Mouse (Mus musculus) adipocyte (in vitro differentiated cells): ENCODE measurements around the gene Alcam.

Experiments used
- DNase-seq: peaks from one replicate; pipeline ENCODE4 v3.0.0-alpha.2; 2016; ENCODE audit warnings: low spot score

The Alcam gene

DNA sequence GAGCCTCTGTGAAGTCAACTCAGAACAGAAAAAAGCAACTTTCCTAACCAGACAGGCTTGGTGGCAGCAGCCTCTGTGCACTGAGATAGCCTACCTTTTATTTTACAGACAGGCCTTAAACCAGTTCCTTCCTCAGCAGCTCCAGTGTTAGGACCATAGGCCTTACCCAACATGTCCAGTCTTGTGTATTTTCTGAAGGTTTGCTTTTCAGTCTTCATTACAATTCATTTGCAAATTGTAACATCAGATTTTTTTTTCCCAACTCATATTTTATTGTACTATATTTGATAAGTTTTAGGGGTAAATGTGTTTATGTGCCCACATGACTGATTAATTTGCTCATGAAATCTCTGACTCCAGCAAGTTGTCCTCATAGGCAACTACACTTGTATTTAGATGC lies 14.3 kb downstream of the Alcam start:
- no peak for DNase-seq

DNA sequence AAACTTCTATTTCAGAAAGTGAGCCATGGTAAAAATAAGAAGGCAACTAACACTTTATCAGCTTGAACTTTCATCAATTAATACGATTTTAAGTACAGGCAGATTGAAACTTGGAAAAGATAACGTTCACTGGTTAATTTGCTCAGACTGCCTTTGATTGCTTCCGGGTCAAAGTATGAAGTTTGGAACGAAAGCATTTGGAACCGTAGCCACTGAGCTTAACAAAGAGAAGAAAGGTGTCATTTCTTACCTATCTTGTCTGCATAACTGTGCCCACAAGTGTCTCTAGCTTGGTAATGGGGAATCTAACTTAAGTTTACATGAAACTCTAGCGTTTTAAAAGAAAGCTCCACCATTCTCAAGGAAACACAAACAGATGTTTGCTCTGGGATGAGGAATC lies 14.9 kb downstream of the Alcam start:
- no peak for DNase-seq

DNA sequence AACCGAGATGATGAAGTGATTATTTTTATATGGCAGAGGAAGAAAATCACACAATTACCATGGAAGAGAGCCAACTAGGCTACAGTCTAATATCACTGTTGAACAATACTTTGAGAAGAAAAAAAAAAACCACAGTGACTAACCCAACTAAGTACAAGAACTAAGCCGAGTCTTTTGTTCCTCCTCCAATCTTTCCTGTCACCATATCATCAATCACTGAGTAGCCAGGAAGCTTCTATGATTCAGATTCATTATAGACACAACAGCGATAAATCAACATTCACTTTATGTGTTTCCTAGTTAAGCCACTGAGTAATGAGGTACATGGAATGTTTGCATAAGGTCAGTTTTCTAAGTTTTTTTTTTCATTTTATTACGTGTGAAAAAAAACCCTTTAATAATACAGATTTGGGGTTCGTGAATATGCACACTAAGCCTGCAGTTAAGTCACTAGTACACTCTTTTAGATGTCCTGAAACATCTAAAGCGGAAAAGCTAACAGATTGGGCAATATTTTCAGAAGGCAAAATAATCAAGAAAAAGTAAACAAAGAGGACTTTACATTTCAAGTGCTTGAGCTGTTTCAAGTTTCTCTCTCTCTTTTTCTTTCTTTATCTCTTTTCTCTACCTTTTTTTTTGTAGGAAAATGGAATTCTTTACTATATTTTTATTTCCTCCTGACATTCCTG lies 15.5 kb downstream of the Alcam start:
- peak; percentile 63 for DNase-seq

DNA sequence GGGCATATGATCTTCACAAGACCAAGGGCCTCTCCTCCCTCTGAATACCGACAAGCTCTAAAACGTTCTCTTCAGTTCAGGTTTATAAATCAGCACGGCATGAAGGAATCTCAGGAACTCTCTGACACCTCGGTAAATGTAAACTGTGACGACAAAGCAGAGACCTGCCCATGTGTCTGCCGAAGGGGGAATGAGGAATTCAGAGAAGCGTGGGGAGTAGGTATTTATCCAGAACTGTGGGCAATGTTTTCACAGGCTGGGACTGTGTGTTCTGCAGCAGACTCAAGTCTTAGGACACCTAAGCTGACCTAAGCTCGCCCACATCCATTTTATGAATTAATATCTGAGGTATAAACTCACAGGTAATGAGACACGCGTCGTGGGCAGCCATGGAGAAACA lies 20.7 kb downstream of the Alcam start:
- DNase-seq: no peak

DNA sequence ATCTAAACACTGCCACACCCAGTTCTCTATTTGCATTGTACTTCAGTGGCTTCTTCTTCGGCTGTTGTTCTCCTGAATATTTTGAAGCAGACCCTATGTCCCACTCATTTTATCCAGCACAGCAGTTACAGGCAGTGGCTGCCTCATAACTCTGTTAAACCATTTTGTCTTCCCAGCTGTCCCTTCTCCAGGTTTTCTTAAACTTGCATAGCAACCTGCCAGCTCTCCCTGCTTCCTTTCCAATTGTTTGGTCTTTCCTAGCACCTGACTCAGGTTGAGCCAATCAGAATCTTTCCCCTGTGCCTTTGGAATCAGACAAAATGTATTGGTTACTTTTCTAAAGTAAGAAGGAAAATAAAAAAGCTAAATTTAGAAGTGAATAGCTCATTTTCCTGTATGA lies 21.8 kb downstream of the Alcam start:
- DNase-seq: no peak

DNA sequence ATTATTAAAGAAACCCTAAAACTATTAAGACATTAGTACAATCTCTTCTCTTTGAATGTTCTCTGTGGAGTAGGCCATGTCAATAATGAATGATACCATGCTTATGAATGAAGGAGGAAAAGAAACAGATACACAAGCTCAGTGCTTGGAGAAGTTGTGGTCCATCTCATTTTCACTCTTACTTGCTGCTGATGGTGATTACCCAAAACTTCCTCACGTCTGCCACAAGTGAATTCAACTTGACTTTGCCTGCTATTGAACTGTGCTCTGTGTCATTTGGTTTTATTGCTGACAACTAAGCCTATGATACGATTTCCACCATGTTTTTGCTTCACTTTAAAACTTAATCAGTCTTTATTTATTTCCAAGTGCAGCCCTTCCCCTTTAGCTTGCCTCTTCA lies 22.3 kb downstream of the Alcam start:
- DNase-seq: no peak

DNA sequence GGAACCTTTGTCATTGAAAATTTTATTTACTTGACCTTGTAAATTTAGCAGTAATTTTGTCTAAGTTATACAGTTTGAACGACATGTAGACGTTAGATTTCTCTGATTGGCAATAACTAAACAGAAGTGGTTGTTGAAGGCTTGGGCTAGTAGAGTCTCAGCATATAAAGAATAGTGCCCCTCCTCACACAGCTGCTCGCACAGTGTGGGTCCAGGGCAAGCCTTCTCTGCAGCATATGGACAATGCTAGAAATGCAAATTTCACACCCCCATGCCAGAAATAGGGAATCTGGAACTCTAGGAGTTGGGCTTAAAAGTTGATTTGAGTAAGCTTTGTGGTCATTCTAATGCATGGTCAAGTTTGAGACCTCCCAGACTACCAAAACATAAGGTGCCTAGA lies 23.8 kb downstream of the Alcam start:
- no peak for DNase-seq

DNA sequence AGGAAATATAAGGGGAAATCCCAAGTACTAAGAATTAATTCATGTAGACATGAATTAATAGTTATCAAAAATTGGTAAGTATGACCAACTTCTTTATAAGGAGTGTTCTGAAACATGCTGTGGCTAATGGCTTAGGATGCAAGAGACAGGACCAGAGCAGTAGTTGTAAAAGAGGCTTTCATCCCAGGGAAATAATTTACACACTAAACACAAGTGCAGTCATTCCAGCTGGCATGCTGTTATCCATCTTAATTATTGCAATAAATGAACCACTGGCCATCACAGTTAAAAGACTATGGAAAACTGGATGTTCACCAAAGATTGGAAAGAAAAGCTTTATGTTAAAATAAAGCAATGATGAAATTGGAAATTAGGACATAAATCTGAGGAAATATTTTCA lies 24.2 kb downstream of the Alcam start:
- DNase-seq: no peak

DNA sequence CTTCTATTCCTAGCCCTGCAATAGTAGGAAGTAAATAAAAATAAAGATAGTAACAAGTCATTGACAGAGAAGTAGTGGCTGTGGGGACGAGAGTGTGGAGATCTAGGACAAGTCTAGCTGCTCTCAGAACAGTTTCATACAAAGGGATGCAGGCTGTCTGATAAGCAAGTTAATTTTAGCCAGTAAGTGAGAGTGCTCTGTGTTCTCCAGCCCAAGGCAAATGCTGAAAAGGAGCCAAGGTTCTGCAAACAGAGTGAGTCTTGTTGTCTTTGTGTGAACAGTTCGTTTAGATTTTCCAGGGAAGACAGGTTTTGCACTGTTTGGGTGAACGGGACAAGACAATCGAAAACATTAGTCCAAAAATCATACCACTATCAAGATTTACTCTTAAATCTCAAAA lies 25.4 kb downstream of the Alcam start:
- DNase-seq: peak; percentile 60

DNA sequence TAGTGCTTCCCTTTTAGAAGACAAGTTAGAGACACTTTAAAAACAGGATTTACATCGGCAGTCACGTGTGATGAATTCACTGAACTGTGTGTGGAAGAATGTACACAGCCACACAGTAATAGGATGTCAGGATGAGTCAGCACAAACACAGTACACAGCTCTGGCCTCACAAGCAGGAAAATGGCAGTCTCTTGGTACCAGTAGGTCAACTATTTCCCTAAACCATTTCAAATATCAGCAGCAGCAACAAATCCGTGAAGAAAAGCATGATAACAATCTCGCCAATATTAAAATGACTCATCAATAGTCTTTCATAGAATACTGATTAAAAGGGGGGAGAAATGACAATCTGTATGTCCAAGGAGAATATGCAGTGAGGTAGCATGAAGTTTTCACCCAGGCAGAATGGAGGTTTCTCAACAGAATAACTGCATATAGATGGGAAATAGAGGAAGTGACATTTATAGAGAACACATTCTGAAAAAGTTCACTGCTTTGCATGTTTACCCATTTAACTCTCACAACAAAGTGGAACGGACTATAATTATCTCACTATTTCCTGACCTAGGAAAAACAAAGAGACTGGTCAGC lies 35.2 kb downstream of the Alcam start:
- no peak for DNase-seq

DNA sequence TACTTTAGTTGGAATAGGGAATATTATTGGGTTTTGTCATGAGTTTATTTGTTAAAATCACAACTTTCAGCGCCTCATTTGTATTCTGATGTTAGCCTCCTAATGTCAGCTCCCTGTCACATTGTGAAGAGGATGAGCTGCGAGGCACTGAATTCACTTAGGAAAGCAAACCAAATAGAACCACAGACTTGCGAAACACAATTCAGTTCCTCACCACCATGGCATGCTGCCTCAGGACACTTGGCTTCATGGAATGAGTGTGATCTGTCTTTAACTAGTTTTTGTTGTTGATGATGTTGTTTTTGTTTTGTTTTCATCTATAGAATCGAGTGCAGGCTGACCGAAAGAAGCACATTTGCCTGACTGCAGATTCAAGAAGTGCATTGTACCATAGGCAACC lies 35.9 kb downstream of the Alcam start:
- DNase-seq: peak; percentile 55

DNA sequence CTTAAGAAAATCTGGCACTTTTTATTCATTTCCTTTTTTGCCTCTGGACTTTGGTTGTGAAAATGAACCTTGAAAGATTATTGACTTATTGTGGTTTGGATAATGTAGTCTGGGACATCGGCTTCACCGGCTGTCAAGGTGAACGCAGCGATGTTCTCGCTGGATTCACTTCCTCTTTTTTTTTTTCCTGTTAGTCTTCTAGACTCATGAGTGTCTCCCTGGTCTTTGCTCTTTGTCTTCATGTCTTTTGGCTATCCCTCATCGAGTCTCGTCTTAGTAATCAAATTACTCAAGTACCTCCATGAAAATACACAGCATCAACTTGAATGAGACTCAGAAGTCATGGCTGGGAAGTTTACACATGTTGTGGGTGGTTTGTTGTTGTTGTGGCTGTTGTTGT lies 36.7 kb downstream of the Alcam start:
- no peak for DNase-seq

DNA sequence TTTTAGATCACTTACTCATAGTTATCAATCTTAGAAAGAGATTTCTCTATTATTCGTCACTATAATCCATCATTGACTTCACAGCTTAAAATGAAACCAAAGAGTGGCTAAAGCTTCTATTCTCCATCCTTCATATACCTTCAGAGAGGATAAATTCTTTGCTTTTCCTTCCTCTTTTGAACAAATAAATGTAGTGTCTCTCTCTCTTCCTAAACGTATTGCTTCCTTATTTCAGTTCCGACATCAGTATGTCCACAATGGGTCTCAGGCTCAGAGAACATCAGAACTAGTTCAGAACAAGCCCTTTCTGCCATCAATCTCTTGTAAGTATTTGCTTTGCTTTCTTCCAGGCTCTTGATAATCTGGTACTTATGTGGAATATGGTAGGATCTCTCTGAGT lies 40.2 kb downstream of the Alcam start:
- no peak for DNase-seq

DNA sequence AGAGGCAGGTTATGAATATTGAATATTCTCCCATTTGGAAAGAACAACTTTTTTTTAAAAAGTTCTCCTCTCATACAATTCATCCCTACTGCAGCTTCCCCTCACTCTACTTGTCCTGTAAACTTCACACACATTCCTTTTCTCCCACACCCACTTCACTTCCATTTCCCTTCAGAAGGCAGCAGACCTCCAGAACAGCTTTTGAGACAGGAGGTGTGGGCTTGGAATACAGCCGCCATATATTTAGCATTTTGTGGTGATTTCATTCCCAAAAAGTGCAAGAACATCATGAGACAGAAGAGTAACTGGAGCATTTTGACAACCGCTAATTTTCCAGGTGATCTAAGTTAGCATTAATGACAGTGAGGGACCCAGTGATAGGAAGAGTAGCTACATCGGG lies 47.8 kb downstream of the Alcam start:
- no peak for DNase-seq

DNA sequence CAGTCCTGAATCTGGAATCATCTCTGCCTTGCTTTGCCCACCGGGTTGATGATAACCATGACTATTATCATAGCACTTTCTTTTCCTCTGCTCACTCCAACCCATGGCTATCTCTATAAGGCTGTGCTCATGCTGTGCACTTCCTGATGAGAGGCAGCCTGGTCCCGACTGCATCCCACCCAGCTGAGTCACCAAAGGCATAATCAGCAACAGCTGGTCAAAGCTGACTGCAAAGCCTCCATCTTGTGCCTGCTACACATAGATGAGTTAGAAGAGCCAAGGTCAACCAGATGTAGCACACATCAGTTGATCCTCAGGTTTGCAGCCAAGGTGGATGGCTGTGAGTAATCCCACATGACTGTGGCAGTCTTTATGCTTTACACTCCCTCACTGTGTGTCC lies 48.6 kb downstream of the Alcam start:
- no peak for DNase-seq

DNA sequence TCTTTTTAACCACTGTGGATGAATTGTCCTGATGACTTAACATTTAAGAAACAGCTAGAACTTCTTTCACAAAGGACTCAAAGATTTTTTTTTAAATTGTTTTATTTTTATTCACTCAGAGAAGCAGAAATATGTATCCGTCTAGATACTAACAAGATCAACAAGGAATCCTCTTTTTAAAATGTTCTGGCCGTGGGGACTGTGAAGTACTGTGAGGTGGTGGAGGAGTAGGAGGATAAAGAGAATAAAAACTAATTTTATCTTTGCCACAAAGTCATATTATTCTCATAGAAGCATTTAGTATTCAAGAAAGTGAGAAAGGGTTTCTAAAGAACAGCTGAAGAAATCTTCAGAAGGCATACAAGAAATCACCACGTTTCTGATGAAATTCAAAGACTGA lies 54.8 kb downstream of the Alcam start:
- DNase-seq: no peak

DNA sequence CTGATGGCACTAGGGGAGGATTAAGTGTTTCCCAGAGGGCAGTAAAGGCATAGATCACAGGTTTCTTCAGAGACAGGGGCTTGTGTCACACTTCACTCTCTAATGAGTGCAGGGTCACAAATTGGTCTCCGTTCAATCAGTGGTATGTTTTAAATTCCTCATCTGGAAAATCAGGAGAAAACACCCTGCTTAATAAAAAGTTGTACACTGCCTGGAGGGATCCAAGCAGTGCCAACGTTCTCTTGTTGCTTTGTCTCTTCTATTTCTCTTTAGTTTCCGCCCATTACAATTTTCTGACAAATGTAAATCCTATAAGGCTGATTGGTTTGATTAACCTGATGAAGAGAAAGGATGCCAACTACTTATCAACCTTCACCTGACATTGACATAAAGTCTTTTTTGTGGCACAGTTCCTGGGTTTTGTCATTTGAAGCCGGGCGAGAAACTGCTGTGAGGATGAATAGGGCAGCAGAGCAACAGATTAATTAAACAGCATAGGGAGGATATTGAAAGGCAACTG lies 67.0 kb downstream of the Alcam start:
- no peak for DNase-seq

DNA sequence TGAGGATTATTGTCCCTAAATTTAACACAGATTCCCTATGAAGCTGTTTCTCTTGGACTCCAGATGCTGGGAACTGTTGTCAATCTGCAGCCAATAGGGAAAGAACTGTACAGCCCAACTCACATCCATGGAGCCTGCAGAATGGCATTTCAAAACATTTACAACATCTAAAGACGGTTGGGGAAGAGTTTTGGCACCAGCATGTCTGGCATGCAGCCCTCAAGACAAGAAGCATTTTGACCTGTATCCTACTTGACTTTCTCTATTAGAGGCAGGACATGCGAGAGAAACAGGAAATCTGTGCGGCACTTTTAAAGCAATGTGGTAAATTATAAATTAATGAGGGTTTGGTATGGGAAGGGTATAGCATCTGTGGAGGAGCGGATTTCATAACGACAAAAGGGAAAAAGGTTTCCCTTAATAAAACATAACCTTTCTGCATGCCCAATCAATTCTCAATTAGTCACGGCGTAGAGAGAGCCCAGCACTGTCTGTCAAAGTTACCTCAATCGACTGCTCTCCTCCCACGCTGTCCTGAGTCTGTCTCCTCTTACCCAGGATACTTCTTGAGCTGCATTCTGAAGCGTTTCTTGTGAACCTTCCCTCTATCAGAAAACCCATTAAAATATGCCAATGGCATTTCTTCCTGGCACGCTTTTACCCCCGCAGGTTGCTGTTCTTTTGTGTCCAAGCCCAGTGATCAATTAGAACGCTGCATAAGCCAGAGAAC lies 70.3 kb downstream of the Alcam start:
- peak; percentile 93 for DNase-seq

DNA sequence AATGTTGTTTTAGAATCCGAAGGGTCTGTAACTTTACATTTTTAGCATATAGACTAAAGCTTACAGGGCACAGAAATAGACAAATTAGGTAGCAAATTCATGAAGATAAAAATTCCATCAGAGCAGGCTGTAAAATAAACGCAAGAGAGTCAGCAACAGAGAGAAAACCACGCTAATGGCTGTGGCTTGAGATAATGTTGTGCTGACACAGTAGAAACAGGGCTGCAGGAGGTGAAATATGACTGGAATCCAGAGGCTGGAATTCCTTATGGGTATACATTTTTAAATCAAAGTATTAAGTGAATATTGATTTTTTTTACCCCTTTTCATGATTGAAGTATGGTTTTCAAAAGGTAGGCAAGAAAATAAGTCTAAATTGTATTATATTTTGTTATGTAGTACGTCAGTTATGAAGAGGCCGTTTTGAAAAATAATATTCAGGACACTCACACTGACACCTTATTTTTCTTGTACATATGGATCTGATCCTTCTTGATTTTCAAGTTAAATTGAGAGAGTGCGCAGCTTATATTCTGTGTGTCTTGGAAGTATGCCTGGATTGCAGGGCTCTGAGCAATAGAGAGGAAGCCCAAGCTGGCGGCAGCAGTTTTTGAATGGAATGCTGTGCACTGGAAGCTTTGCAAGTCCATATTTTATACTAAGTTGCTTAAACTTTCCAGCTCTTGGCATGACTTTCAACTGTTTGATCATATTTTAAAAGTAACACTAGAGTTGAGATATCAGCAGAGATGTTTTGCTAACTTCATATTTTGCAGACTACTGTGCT lies 74.9 kb downstream of the Alcam start:
- peak; percentile 67 for DNase-seq

DNA sequence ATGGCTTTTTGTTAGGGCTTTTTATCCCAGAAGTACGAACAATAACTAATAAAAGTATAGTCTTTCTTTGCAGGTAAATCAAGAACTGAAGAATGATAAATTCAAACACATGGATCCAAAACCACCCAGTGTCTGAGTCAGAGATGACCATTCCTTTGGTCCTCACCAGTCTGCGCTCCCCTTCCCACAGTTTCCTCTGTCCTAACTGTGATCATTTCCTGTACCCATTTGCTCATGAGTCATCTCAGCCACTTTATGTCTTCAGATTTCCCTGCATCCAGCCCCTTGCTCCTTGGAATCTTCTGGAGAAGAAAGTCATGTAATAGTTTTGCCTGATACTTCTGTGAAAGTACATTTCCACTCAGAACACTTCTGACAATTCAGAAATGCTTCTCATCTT lies 77.0 kb downstream of the Alcam start:
- DNase-seq: no peak

DNA sequence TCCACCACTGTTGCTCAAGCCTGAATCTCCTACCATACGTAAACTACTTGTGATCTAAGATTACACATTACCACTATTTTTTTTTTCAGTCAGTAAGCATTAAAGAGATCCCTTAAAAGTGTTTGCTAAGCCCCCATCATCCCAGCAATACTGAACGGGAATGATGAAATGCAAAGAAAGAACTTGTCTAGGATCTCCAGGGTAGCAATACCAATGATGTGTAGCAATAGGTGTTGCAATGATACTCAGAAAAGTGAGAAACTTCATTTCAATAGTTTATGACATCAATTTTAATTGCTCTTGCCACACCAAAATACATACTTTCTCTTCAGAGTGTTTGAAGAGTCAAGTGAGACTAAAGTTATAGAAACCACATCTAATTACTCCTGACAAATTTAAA lies 81.9 kb downstream of the Alcam start:
- DNase-seq: no peak

DNA sequence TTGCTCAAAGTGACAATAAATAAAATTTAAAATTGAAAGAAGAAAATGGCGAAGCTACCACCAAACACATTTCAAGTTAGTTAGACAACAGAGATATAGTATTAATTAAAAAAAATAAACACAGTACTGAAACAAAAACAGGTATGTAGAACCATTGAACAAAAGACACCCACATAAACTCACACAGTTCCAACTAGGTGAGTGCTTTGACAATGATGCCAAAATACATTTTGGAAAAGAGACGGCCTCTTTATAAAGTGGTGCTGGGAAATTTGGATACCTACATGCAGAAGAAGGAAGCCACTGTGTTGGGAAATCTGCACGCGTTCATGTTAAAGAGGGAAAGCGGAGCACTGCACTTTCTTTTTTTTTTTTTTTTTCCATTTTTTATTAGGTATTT lies 85.4 kb downstream of the Alcam start:
- DNase-seq: no peak

DNA sequence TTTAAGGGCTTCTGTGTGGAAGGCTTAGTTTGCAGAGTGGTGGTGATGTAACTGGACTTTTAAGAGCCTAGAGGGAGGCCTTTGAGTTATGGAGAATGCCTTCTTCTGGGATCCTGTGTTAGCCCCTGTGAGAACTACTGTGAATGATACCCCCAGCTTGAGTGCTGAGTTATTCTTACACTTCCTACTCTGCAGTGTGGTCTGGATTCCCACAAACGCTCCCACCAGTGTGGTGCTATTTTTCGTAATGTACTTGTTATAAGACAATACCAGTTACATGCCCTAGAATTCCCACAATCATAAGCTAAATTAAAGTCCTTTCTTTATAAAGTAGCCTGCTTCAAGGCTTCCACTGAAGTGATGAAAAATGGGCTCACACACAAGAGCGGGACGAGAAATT lies 87.0 kb downstream of the Alcam start:
- no peak for DNase-seq
